Mouse (Mus musculus): ENCODE measurements around the gene Cdh1. TPM values are rescaled to one million over a fixed set of nuclear protein-coding genes. Genes with fewer than 3 reads are reported as not detected.

Gene Cdh1
- polyA plus RNA-seq (2015; fragmentation: Illumina TruSeq; extraction: RNeasy Lipid Tissue Mini Kit (QIAGEN cat#74804); ENCODE audit: insufficient read depth, low read depth, low replicate concordance), result 16.7 TPM

DNA sequence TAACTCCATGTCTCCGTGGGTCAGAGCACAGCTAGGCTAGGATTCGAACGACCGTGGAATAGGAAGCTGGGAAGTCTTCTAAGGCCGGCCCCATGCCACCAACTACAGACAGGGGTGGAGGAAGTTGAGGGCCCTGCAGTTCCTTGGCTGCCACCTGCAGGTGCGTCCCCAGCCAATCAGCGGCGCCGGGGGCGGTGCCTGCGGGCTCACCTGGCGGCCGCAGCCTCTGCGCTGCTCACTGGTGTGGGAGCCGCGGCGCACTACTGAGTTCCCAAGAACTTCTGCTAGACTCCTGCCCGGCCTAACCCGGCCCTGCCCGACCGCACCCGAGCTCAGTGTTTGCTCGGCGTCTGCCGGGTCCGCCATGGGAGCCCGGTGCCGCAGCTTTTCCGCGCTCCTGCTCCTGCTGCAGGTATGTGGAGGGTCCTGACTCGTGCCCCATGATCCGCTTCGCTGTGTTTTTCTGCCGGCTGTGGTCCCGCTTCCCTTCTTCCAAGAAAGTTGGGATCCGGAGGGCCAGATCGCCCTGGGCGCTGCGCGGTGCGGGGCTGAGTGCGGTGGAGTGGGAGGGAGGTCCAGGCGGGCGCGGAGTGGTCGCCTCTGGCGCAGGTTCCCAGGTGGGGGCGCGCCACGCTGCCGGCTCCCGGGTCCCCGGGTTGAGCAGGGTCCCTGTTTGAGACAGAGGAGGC is at the start of gene Cdh1:
Gene Cdh1, plus strand, starts transcription at position 221 of the 689 bp plus-strand sequence.

DNA sequence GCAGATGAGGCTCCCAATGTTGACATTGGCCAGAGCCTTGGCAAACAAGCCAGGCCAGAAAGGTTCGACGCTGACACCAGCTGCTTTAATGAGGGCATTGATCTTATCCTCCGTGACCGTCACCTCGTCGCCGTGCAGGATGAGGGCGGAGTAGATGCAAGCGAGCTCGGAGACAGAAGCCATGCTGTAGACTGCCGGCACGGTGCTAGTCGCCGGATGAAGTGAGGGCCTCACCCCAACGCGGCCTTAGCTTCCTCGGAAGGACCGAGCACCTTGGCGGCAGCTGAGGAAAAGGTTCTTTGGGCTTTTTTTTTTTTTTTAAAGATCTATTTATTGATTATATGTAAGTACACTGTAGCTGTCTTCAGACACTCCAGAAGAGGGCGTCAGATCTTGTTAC is 30.0 kb upstream of the Cdh1 start, which contains the start of gene Gm10073:
Gene Gm10073, minus strand, starts transcription at position 294 of the 400 bp plus-strand sequence.

DNA sequence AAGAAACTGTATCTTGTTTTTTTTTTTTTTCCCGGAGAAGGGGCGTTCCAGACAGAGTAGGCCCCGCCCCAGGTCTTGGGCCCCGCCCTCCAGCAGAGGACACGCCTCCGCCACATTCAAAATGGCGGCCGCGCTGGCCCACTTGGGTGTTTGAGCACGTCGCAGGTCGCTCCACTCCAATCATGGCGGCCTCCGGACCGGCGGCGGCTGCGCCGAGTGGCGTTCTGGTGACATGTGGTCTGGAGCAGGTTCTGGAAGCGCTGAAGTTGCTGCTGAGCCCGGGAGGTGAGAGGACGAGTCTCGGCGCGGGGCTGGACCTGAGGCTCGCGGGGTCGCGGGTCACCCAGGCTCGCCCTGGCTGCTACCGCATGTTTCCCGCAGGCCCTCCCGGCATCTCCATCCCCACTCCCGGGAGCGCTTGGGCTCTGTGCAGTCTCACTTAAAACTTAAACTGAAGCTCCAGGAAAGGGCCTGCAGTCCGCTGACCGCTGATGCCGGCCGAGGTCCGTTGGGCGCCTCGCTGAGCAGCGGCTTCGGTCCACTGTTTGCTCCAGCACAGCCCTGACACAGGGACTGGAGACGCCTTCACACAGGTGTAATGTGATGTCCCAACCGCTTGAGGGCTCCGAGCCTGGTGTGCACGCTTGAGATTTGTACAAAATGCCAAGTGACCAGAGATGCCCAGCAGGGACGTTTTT is 80.0 kb downstream of the Cdh1 start, which contains the start of gene Tango6:
Gene Tango6, plus strand, starts transcription at position 98 of the 698 bp plus-strand sequence.

Other genes starting within 250 kb of the Cdh1 start
- 2.4 TPM for gene Zfp90, start 188.0 kb upstream of the Cdh1 start, polyA plus RNA-seq (2015; fragmentation: Illumina TruSeq; extraction: RNeasy Lipid Tissue Mini Kit (QIAGEN cat#74804); ENCODE audit: insufficient read depth, low read depth, low replicate concordance)
- gene 6030452D12Rik, start 102.8 kb upstream of the Cdh1 start, polyA plus RNA-seq (2015; fragmentation: Illumina TruSeq; extraction: RNeasy Lipid Tissue Mini Kit (QIAGEN cat#74804); ENCODE audit: insufficient read depth, low read depth, low replicate concordance), result not detected
- 1.1 TPM for gene Cdh3, start 92.5 kb upstream of the Cdh1 start, polyA plus RNA-seq (2015; fragmentation: Illumina TruSeq; extraction: RNeasy Lipid Tissue Mini Kit (QIAGEN cat#74804); ENCODE audit: insufficient read depth, low read depth, low replicate concordance)
- gene Gm10073, start 29.9 kb upstream of the Cdh1 start, polyA plus RNA-seq (2015; fragmentation: Illumina TruSeq; extraction: RNeasy Lipid Tissue Mini Kit (QIAGEN cat#74804); ENCODE audit: insufficient read depth, low read depth, low replicate concordance), result 2.2 TPM
- 1.0 TPM for gene Tango6, start 79.7 kb downstream of the Cdh1 start, polyA plus RNA-seq (2015; fragmentation: Illumina TruSeq; extraction: RNeasy Lipid Tissue Mini Kit (QIAGEN cat#74804); ENCODE audit: insufficient read depth, low read depth, low replicate concordance)